Mouse (Mus musculus) CH12.LX (cell line): ENCODE measurements around the gene Efcab5. TPM values are rescaled to one million over a fixed set of nuclear protein-coding genes. Genes with fewer than 3 reads are reported as not detected.

Experiments used
- DNase-seq: peaks from one replicate; pipeline ENCODE4 v3.0.0-alpha.2; 2013; ENCODE audit errors: extremely low read depth
- H3K27ac ChIP-seq: 2 replicates; pipeline ENCODE4 v1.5.1; 2012; ENCODE audit warnings: low read depth, mild to moderate bottlenecking, control low read depth, moderate library complexity; ENCODE audit not compliant: insufficient read depth
- H3K27me3 ChIP-seq: replicated peaks from 2 replicates; pipeline ENCODE3; 2012; ENCODE audit warnings: inconsistent platforms
- H3K36me3 ChIP-seq, 2 experiments: replicated peaks in 1 of 2; 2 replicates each; pipeline versions ENCODE3 to v1.6.1; 2012; ENCODE audit warnings: inconsistent platforms in 1 of 2, low read length in 1 of 2, mild to moderate bottlenecking in 1 of 2, mixed read lengths in 1 of 2, moderate library complexity in 1 of 2; ENCODE audit not compliant: control insufficient read depth in 1 of 2, insufficient read depth in 1 of 2
- H3K4me1 ChIP-seq, 2 experiments: 2 replicates each; pipeline ENCODE4 v1.6.1; 2012; ENCODE audit warnings: inconsistent platforms in 1 of 2, moderate library complexity in 1 of 2; ENCODE audit not compliant: insufficient read depth in 2 of 2, control insufficient read depth in 1 of 2
- H3K4me2 ChIP-seq: 2 replicates; pipeline ENCODE4 v1.6.1; 2012; ENCODE audit warnings: low read depth, mild to moderate bottlenecking, control low read depth; ENCODE audit not compliant: poor library complexity, insufficient read depth, severe bottlenecking
- H3K4me3 ChIP-seq, 3 experiments: fragments of 150-350 bp in 1 of 3; sonication (generic) in 1 of 3; replicated peaks in 1 of 3; 2 replicates each; pipeline versions ENCODE3 to v1.5.1; 2011 to 2012; ENCODE audit warnings: low read depth in 2 of 3, low read length in 2 of 3, mild to moderate bottlenecking in 2 of 3, moderate library complexity in 2 of 3, control low read depth in 1 of 3, improper control_type of control experiment in 1 of 3, inconsistent platforms in 1 of 3, mixed read lengths in 1 of 3; ENCODE audit not compliant: poor library complexity in 1 of 3
- H3K79me2 ChIP-seq: replicated peaks from 2 replicates; pipeline ENCODE4 v1.6.1; 2012; ENCODE audit warnings: mild to moderate bottlenecking, moderate library complexity; ENCODE audit not compliant: control insufficient read depth, poor library complexity, insufficient read depth, severe bottlenecking; ENCODE audit errors: extremely low read depth
- H3K9ac ChIP-seq: 2 replicates; pipeline ENCODE4 v1.6.1; 2012; ENCODE audit warnings: low read depth, mild to moderate bottlenecking, control low read depth, moderate library complexity; ENCODE audit not compliant: insufficient read depth
- H3K9me3 ChIP-seq: replicated peaks from 2 replicates; pipeline ENCODE3; 2012; ENCODE audit warnings: low read length, inconsistent platforms, mixed read lengths
- CHD1 ChIP-seq: IDR thresholded peaks from 2 replicates; pipeline ENCODE4 v1.6.1; 2012; ENCODE audit warnings: low read depth, low read length, improper control_type of control experiment, inconsistent platforms
- CTCF ChIP-seq, 2 experiments: IDR thresholded peaks in 1 of 2; conservative IDR thresholded peaks in 1 of 2; 2 replicates each; pipeline ENCODE4 v1.5.1; 2011 to 2012; ENCODE audit warnings: low read depth in 2 of 2, low read length in 2 of 2, improper control_type of control experiment in 1 of 2, inconsistent platforms in 1 of 2, mild to moderate bottlenecking in 1 of 2, moderate library complexity in 1 of 2
- E2F4 ChIP-seq: IDR thresholded peaks from 2 replicates; pipeline ENCODE4 v1.6.1; 2011; ENCODE audit warnings: low read depth, low read length, improper control_type of control experiment; ENCODE audit not compliant: insufficient replicate concordance
- ELF1 ChIP-seq: IDR thresholded peaks from 2 replicates; pipeline ENCODE4 v1.6.1; 2014; ENCODE audit warnings: low read depth, mild to moderate bottlenecking, inconsistent platforms, low read length, improper control_type of control experiment
- EP300 ChIP-seq: IDR thresholded peaks from 2 replicates; pipeline ENCODE4 v1.6.1; 2011; ENCODE audit warnings: low read length, improper control_type of control experiment
- GABPA ChIP-seq: IDR thresholded peaks from 2 replicates; pipeline ENCODE4 v1.6.1; 2012; ENCODE audit warnings: low read depth, low read length, improper control_type of control experiment, inconsistent platforms; ENCODE audit not compliant: insufficient replicate concordance
- HCFC1 ChIP-seq: IDR thresholded peaks from 2 replicates; pipeline ENCODE4 v1.6.1; 2012; ENCODE audit warnings: low read depth, mild to moderate bottlenecking, inconsistent platforms, low read length, improper control_type of control experiment
- IRF4 ChIP-seq: IDR thresholded peaks from 2 replicates; pipeline ENCODE4 v1.6.1; 2014; ENCODE audit warnings: low read depth, mild to moderate bottlenecking, inconsistent platforms, low read length, improper control_type of control experiment
- JUND ChIP-seq: conservative IDR thresholded peaks from 2 replicates; pipeline ENCODE4 v1.6.1; 2011; ENCODE audit warnings: low read depth, low read length, improper control_type of control experiment
- MAFK ChIP-seq: IDR thresholded peaks from 2 replicates; pipeline ENCODE4 v1.6.1; 2011; ENCODE audit warnings: low read length, improper control_type of control experiment; ENCODE audit not compliant: insufficient replicate concordance
- MAX ChIP-seq: IDR thresholded peaks from 2 replicates; pipeline ENCODE4 v1.6.1; 2011; ENCODE audit warnings: low read length, improper control_type of control experiment
- MEF2A ChIP-seq: IDR thresholded peaks from 2 replicates; pipeline ENCODE4 v1.6.1; 2014; ENCODE audit warnings: low read depth, mild to moderate bottlenecking, inconsistent platforms, low read length, improper control_type of control experiment, borderline replicate concordance
- NELFE ChIP-seq: IDR thresholded peaks from 2 replicates; pipeline ENCODE4 v1.6.1; 2011; ENCODE audit warnings: low read depth, low read length, improper control_type of control experiment
- PAX5 ChIP-seq: IDR thresholded peaks from 2 replicates; pipeline ENCODE4 v1.6.1; 2012; ENCODE audit warnings: low read length, inconsistent platforms, mixed read lengths
- POLR2AphosphoS2 ChIP-seq: IDR thresholded peaks from 2 replicates; pipeline ENCODE4 v1.6.1; 2011; ENCODE audit warnings: low read depth, low read length, improper control_type of control experiment
- RAD21 ChIP-seq: IDR thresholded peaks from 2 replicates; pipeline ENCODE4 v1.6.1; 2011; ENCODE audit warnings: low read depth, mild to moderate bottlenecking, low read length, improper control_type of control experiment, moderate library complexity
- RCOR1 ChIP-seq: conservative IDR thresholded peaks from 2 replicates; pipeline ENCODE4 v1.6.1; 2012; ENCODE audit warnings: low read depth, mild to moderate bottlenecking, inconsistent platforms, low read length, improper control_type of control experiment
- SMC3 ChIP-seq: IDR thresholded peaks from 2 replicates; pipeline ENCODE4 v1.6.1; 2011; ENCODE audit warnings: low read depth, low read length, improper control_type of control experiment
- TBP ChIP-seq: conservative IDR thresholded peaks from 2 replicates; pipeline ENCODE4 v1.6.1; 2011; ENCODE audit warnings: low read depth, low read length, improper control_type of control experiment
- TCF12 ChIP-seq: IDR thresholded peaks from 2 replicates; pipeline ENCODE4 v1.6.1; 2014; ENCODE audit warnings: low read depth, mild to moderate bottlenecking, inconsistent platforms, low read length, improper control_type of control experiment
- UBTF ChIP-seq: IDR thresholded peaks from 2 replicates; pipeline ENCODE4 v1.6.1; 2012; ENCODE audit warnings: low read depth, mild to moderate bottlenecking, inconsistent platforms, low read length, improper control_type of control experiment, moderate library complexity
- USF2 ChIP-seq: conservative IDR thresholded peaks from 2 replicates; pipeline ENCODE4 v1.6.1; 2011; ENCODE audit warnings: low read depth, low read length, improper control_type of control experiment
- ZC3H11A ChIP-seq: IDR thresholded peaks from 2 replicates; pipeline ENCODE4 v1.6.1; 2012; ENCODE audit warnings: low read depth, mild to moderate bottlenecking, inconsistent platforms, low read length, improper control_type of control experiment
- ZMIZ1 ChIP-seq: IDR thresholded peaks from 2 replicates; pipeline ENCODE4 v1.6.1; 2012; ENCODE audit warnings: low read depth, mild to moderate bottlenecking, inconsistent platforms, low read length, improper control_type of control experiment
- ZNF384 ChIP-seq: IDR thresholded peaks from 2 replicates; pipeline ENCODE4 v1.6.1; 2012; ENCODE audit warnings: low read depth, low read length, improper control_type of control experiment, inconsistent platforms
- dilution Hi-C: fragments of 300-500 bp; cut with MboI; formaldehyde crosslinking; loops from 2 replicates; pipeline ENCODE4 v1.14.3; 2020; ENCODE audit warnings: low sequenced_read_pairs; ENCODE audit not compliant: extremely low pct_unique_long_range_greater_than_20kb, extremely low pct_ligation_motif_present
- in situ Hi-C: fragments of 300-500 bp; cut with MboI; formaldehyde crosslinking; loops from 3 replicates; pipeline ENCODE4 v1.14.3; 2019; ENCODE audit warnings: low sequenced_read_pairs, low pct_ligation_motif_present, low pct_unique_long_range_greater_than_20kb, mixed read lengths
- polyA plus RNA-seq: library from polyadenylated mRNA; unstranded; fragments of >175 nt; gene quantifications from 2 replicates; pipeline ENCODE4 v1.2.1, GENCODE M21; 2012; ENCODE audit warnings: low read depth; ENCODE audit not compliant: insufficient read length
- total RNA-seq, 2 experiments: library from RNA; depleted of rRNA; stranded (reverse); fragments of 300-350 nt in 1 of 2; fragments of >200 nt in 1 of 2; gene quantifications; 2 replicates each; pipeline ENCODE4 v1.2.3; 2012 to 2014

Gene Efcab5
- total and polyA plus RNA-seq, 3 experiments, result 0.24 to 0.43 (median 0.38) TPM

GRCm38 (mm10) chr11:77174531-77174930 is 14.2 kb downstream of the Efcab5 start:
- Histone ChIP-seq H3K4me1 (peaks cover 0 to 1% of the 10 kb centered on the region in 2 experiments; a peak in 1 of 4 replicates), H3K27me3 (no peaks in the 10 kb centered on the region), H3K4me2 (no peak overlapping the region), H3K36me3 (no peaks in the 10 kb centered on the region), H3K79me2 (no peaks in the 10 kb centered on the region), H3K27ac (no peak overlapping the region), H3K9me3 (no peaks in the 10 kb centered on the region), H3K9ac (no peak overlapping the region), H3K4me3 (no peak overlapping the region)
- dilution Hi-C loops, result no loop called here
- DNase-seq, result no peak
- TF ChIP-seq NELFE (no peak), ZNF384 (no peak), POLR2AphosphoS2 (no peak), IRF4 (no peak), UBTF (no peak)
- in situ Hi-C loops, result no loop called here

GRCm38 (mm10) chr11:77173731-77174130 is 15.0 kb downstream of the Efcab5 start:
- dilution Hi-C loops, result no loop called here
- no peak for TF ChIP-seq UBTF
- TF ChIP-seq TBP, result no peak
- TF ChIP-seq RCOR1, result no peak
- no peak for TF ChIP-seq ZMIZ1
- no peak for TF ChIP-seq HCFC1
- TF ChIP-seq NELFE, result no peak
- TF ChIP-seq CTCF (conservative IDR thresholded peaks at IDR 0.05 in 1 of 2, IDR thresholded peaks at IDR 0.05 in 1 of 2; ENCODE audit: low read depth in 2 of 2, low read length in 2 of 2), result no peak
- TF ChIP-seq ELF1, result no peak
- no peak for TF ChIP-seq EP300
- TF ChIP-seq POLR2AphosphoS2, result no peak
- TF ChIP-seq, all 38 proteins: peak for 0
- in situ Hi-C loops, result no loop called here

GRCm38 (mm10) chr11:77160744-77161143 is 28.0 kb downstream of the Efcab5 start:
- in situ Hi-C loops, result no loop called here
- no peak for TF ChIP-seq JUND
- no peak for TF ChIP-seq CTCF (conservative IDR thresholded peaks at IDR 0.05 in 1 of 2, IDR thresholded peaks at IDR 0.05 in 1 of 2; ENCODE audit: low read depth in 2 of 2, low read length in 2 of 2)
- TF ChIP-seq IRF4, result no peak
- no peak for TF ChIP-seq ZNF384
- no peak for TF ChIP-seq NELFE
- TF ChIP-seq PAX5, result no peak
- no peak for TF ChIP-seq ZMIZ1
- no peak for TF ChIP-seq MAFK
- no peak for TF ChIP-seq E2F4
- no peak for TF ChIP-seq MEF2A
- TF ChIP-seq GABPA, result no peak
- no peak for TF ChIP-seq ZC3H11A
- TF ChIP-seq CHD1, result no peak
- no peak for TF ChIP-seq RAD21
- TF ChIP-seq TBP, result no peak
- TF ChIP-seq MAX, result no peak
- TF ChIP-seq USF2, result no peak
- TF ChIP-seq TCF12, result no peak
- TF ChIP-seq SMC3, result no peak
- TF ChIP-seq, all 38 proteins: peak for 0
- Histone ChIP-seq H3K36me3 (no peaks in the 10 kb centered on the region), H3K27me3 (no peaks in the 10 kb centered on the region), H3K79me2 (no peaks in the 10 kb centered on the region), H3K9me3 (no peaks in the 10 kb centered on the region), H3K4me1 (no peaks in the 10 kb centered on the region), H3K9ac (no peak overlapping the region), H3K27ac (no peak overlapping the region), H3K4me3 (no peak overlapping the region), H3K4me2 (no peak overlapping the region)
- dilution Hi-C loops, result no loop called here
- DNase-seq, result no peak

More at GRCm38 (mm10) chr11:77173731-77174130, 15.0 kb downstream of the Efcab5 start:
- Histone ChIP-seq H3K9me3 (no peaks in the 10 kb centered on the region), H3K27me3 (no peaks in the 10 kb centered on the region), H3K4me2 (no peak overlapping the region), H3K27ac (no peak overlapping the region), H3K79me2 (no peaks in the 10 kb centered on the region), H3K36me3 (no peaks in the 10 kb centered on the region), H3K4me1 (peaks cover 0 to 9% of the 10 kb centered on the region in 2 experiments; a peak in 2 of 4 replicates), H3K4me3 (no peak overlapping the region), H3K9ac (no peak overlapping the region)
- no peak for DNase-seq
